Mouse (Mus musculus): ENCODE results near the gene Vmn2r19. TPM values are rescaled to one million over a fixed set of nuclear protein-coding genes. Genes with fewer than 3 reads are reported as not detected.
"Not testable (repeated sequence)": the region's sequence is repeated elsewhere in the genome, so short reads cannot be mapped to it uniquely, and the experiment has no call there.

Gene Vmn2r19
- polyA plus RNA-seq, 1 experiment from 2014 or later, result not detected

DNA sequence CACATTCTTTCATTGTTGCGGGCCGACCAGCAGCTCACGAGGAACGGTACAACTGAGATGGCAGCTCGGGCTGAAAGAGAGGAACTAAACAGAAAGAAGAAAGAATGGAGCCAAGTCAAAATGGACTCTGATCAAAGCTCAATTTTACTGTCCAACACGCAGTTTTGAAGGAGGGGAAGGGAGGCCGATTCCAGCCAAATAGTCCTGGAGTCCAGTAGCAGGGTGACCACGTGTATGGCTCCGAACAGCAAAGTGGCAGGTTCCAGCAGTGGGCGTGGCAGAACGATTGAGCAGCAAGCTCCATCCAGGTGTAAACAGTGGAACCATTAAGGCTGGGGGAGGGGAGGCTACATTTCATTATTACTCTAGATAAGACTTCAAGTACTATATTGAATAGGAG lies 14.6 kb upstream of the Vmn2r19 start:
- H3K4me1 ChIP-seq; H3K36me3 ChIP-seq (replicated peaks); H3K9me3 ChIP-seq; H3K27me3 ChIP-seq (ENCODE audit: poor library complexity, severe bottlenecking); H3K4me3 ChIP-seq; H3K27ac ChIP-seq; DNase-seq (ENCODE audit: extremely low spot score, low spot score): not testable (repeated sequence)
- WGBS, result 92% methylated on average over 11 of the region's 11 CpGs

GRCm38 (mm10) chr6:123296687-123297086 lies 11.4 kb upstream of the Vmn2r19 start:
- Histone ChIP-seq H3K27me3 (ENCODE audit: poor library complexity, severe bottlenecking) (no peaks in the 10 kb centered on the region), H3K9me3 (peaks cover 4% of the 10 kb centered on the region; the same call in 1 of the 2 replicates), H3K4me1 (no peaks in the 10 kb centered on the region), H3K4me3 (no peak overlapping the region), H3K36me3 (replicated peaks) (no peaks in the 10 kb centered on the region), H3K27ac (no peak overlapping the region)
- DNase-seq (ENCODE audit: extremely low spot score, low spot score), result no peak
- WGBS, result 69% methylated on average over 1 of the region's 1 CpGs

GRCm38 (mm10) chr6:123306315-123306714 lies 1.8 kb upstream of the Vmn2r19 start:
- not testable (repeated sequence) for H3K4me1 ChIP-seq; H3K9me3 ChIP-seq; DNase-seq (ENCODE audit: extremely low spot score, low spot score); H3K36me3 ChIP-seq (replicated peaks); H3K4me3 ChIP-seq; H3K27ac ChIP-seq; H3K27me3 ChIP-seq (ENCODE audit: poor library complexity, severe bottlenecking)
- WGBS, result 91% methylated on average over 7 of the region's 7 CpGs

DNA sequence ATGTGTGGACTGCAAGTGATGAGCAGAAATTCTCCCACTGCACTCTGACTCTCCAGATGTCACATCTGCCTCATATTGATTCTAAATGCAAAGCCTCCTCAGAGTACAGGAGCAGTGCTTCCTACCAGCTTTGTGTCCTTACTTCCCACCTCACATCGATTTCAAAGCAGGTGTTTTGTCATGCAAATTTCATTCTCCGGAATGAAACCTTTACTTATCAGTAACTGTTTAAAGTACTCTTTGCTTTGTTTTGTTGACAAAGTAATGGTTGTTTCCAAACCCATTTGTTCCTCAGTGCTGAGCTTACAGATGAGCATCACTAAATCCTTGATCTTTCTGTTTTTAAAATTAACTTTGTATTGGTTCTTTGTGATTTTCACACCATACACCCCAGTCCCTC lies 24.4 kb downstream of the Vmn2r19 start:
- DNase-seq (ENCODE audit: extremely low spot score, low spot score), result no peak
- H3K27ac ChIP-seq, result no peak overlapping the region
- H3K4me1 ChIP-seq, result no peaks in the 10 kb centered on the region
- 52% methylated on average over 2 of the region's 2 CpGs for WGBS
- H3K9me3 ChIP-seq, result no peaks in the 10 kb centered on the region
- no peaks in the 10 kb centered on the region for H3K27me3 ChIP-seq (ENCODE audit: poor library complexity, severe bottlenecking)
- H3K36me3 ChIP-seq (replicated peaks), result no peaks in the 10 kb centered on the region
- no peak overlapping the region for H3K4me3 ChIP-seq

DNA sequence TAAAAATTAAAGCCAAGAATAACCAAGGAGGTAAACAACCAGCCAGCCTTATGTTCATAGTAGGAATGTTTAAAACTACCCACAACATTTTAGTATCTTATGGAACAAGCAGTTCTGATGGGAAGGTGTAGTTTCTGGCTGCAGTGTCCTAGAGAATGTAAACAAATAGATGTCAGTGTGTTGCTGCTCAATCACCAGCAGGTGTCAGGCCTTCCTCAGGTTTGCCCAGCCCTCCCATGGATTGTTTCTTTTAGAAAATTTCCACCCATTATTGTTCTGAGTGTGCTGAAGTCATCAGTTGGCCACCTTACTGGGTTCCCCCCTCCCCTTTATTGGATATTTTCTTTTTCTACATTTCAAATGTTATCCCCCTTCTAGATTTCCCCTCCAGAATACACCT lies 32.0 kb downstream of the Vmn2r19 start:
- Histone ChIP-seq H3K4me3 (no peak overlapping the region), H3K4me1 (no peaks in the 10 kb centered on the region), H3K27ac (no peak overlapping the region), H3K36me3 (replicated peaks) (no peaks in the 10 kb centered on the region), H3K9me3 (no peaks in the 10 kb centered on the region), H3K27me3 (ENCODE audit: poor library complexity, severe bottlenecking) (no peaks in the 10 kb centered on the region)
- DNase-seq (ENCODE audit: extremely low spot score, low spot score), result no peak

GRCm38 (mm10) chr6:123346141-123346540 lies 38.0 kb downstream of the Vmn2r19 start:
- DNase-seq (ENCODE audit: extremely low spot score, low spot score), result no peak
- no peak overlapping the region for H3K4me3 ChIP-seq
- H3K4me1 ChIP-seq, result no peaks in the 10 kb centered on the region
- H3K9me3 ChIP-seq, result no peaks in the 10 kb centered on the region
- H3K36me3 ChIP-seq (replicated peaks), result no peaks in the 10 kb centered on the region
- H3K27ac ChIP-seq, result no peak overlapping the region
- no peaks in the 10 kb centered on the region for H3K27me3 ChIP-seq (ENCODE audit: poor library complexity, severe bottlenecking)
- 83% methylated on average over 1 of the region's 1 CpGs for WGBS

Other genes with a start within 250 kb of the Vmn2r19 start
- gene Clec4a2, start 201.9 kb upstream of the Vmn2r19 start, polyA plus RNA-seq (2016; fragmentation: Nextera tagmentation; extraction: Ambion mirVana), result 0.31 and 0.64 TPM in 2 replicates
- gene Clec4b2, start 135.4 kb upstream of the Vmn2r19 start, polyA plus RNA-seq (2016; fragmentation: Nextera tagmentation; extraction: Ambion mirVana), result not detected in 2 replicates
- 0.22 and 0.48 TPM in 2 replicates for gene Clec4n, start 78.5 kb upstream of the Vmn2r19 start, polyA plus RNA-seq (2016; fragmentation: Nextera tagmentation; extraction: Ambion mirVana)
- gene Clec4d, start 46.2 kb upstream of the Vmn2r19 start, polyA plus RNA-seq (2016; fragmentation: Nextera tagmentation; extraction: Ambion mirVana), result not detected in 2 replicates
- 0.06 TPM in 1 of 2 replicates, not detected in the other for gene Clec4e, start 18.5 kb upstream of the Vmn2r19 start, polyA plus RNA-seq (2016; fragmentation: Nextera tagmentation; extraction: Ambion mirVana)
- gene Vmn2r20, start 109.8 kb downstream of the Vmn2r19 start, polyA plus RNA-seq (2016; fragmentation: Nextera tagmentation; extraction: Ambion mirVana), result not detected in 2 replicates
- gene Vmn2r21, start 225.1 kb downstream of the Vmn2r19 start, polyA plus RNA-seq (2016; fragmentation: Nextera tagmentation; extraction: Ambion mirVana), result not detected in 2 replicates